Mouse (Mus musculus): ENCODE measurements around the gene Slc20a1.

The Slc20a1 gene

GRCm38 (mm10) chr2:129227011-129227529 is 28.5 kb downstream of the Slc20a1 start:
- DNase-seq (ENCODE audit: low spot score): no peak

DNA sequence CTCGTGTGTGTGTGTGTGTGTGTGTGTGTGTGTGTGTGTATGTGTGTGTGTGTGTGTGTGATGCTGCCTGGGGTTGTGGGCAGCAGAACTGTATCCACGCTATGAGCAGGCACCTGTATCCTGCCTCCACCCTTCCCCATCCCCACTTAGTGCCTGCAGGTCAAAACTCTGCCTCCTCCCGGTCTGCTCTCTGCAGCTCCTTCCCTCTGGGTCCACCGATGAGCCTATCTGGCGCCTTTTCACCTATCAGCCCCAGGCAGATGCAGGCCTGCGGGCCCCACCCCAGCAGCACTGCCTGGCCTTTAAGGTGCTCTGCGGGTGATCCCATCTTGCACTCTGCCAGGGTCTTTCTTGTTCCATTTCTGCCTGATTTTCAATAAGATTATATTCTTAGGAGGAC is 29.1 kb downstream of the Slc20a1 start:
- DNase-seq (ENCODE audit: low spot score): no peak

- no peak for DNase-seq (ENCODE audit: low spot score)
These were observed 30.0 kb downstream of the Slc20a1 start for GRCm38 (mm10) chr2:129228571-129228970.

GRCm38 (mm10) chr2:129229316-129229715 is 30.8 kb downstream of the Slc20a1 start:
- DNase-seq (ENCODE audit: low spot score): no peak

DNA sequence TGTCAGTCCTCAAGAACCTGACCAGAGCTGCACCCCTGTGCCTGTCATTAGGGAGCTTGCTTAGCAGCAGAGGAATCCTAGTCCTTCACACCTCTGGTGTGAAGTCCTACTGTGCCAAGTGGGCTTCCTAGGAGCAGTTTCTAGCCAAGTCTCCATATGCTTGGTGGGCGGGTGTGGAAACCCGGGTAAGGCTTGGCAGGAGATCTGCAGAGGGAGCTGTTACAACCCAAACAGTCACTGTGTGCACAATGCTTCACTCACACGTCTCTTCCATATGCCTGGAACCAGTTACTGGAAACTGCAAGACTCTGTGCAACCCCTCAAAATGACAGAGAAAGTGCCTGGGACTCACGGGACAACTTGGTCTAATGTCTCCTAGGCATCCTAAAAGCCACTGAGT is 33.5 kb downstream of the Slc20a1 start:
- no peak for DNase-seq (ENCODE audit: low spot score)

DNA sequence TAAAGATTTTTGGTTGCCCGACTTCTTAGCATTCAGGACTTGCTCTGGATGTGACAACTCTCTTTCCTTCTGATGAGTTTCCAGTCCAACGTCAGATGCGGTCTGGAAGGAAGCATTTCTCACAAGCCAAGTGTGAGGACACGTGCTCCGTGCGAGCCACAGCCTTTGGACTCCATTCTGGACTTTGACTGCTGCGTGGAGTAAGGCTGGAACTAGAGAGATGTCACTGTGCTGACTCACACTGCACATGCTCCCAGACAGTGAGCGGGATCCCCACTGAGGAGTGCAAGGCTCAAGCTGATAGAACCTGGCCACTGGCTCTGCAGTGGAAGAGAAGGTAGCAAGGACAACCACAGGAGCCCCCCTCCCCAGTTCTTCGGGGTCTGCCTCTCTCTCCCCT is 33.9 kb downstream of the Slc20a1 start:
- no peak for DNase-seq (ENCODE audit: low spot score)

GRCm38 (mm10) chr2:129233218-129233617 is 34.7 kb downstream of the Slc20a1 start:
- DNase-seq (ENCODE audit: low spot score): no peak

DNA sequence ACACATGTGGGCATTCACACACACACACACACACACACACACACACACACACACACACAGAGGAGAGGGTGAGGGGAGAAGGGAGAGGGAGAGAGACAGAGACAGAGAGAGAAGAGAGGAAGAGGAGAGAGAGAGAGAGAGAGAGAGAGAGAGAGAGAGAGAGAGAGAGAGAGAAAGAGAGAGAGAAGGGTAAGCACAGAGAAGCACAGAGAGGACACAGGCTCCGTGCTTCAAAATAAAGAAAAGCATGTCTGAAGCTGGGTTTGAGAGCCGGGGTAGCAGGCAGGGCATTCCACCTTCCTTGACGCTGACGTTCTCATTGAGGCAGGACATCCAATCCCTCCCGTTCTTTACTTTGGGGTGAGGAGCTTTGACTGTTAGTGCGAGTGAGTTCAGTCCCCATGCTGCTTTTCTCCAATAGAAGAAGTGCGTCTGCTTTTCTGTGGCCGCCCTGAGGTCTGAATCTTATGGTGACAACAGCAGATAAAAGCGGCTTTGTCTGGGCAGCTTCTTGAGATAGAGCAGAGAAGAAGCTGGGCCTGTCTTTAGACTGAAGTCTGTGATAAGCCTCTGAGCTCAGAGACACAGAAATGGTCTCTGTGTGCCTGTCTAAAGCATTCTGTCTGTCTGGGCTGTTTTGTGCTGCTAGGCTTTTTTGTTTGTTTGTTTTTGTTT is 35.4 kb downstream of the Slc20a1 start:
- DNase-seq (ENCODE audit: low spot score): no peak

DNA sequence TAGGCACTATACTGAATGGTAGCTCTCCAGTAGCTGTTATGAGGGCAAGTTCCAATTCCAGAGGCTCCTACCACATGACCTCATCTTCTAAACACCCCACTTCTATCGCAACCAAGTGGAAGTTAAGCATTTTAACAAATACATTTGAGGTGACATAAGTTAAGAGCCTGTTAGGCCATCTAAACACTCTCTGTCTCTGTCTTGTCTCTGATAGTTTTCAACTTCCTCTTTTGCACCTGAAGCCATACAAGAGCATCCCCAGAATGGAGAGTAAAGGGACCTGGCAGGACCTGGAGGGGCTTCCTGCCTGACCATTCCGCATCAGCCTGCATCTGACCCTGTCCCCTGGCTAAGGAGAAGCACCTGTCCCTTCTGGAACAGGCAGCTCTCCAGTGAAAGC is 36.2 kb downstream of the Slc20a1 start:
- DNase-seq (ENCODE audit: low spot score): no peak

GRCm38 (mm10) chr2:129236526-129236925 is 38.0 kb downstream of the Slc20a1 start:
- no peak for DNase-seq (ENCODE audit: low spot score)

- DNase-seq (ENCODE audit: low spot score): no peak
These were observed 42.3 kb downstream of the Slc20a1 start for GRCm38 (mm10) chr2:129240726-129241432.

DNA sequence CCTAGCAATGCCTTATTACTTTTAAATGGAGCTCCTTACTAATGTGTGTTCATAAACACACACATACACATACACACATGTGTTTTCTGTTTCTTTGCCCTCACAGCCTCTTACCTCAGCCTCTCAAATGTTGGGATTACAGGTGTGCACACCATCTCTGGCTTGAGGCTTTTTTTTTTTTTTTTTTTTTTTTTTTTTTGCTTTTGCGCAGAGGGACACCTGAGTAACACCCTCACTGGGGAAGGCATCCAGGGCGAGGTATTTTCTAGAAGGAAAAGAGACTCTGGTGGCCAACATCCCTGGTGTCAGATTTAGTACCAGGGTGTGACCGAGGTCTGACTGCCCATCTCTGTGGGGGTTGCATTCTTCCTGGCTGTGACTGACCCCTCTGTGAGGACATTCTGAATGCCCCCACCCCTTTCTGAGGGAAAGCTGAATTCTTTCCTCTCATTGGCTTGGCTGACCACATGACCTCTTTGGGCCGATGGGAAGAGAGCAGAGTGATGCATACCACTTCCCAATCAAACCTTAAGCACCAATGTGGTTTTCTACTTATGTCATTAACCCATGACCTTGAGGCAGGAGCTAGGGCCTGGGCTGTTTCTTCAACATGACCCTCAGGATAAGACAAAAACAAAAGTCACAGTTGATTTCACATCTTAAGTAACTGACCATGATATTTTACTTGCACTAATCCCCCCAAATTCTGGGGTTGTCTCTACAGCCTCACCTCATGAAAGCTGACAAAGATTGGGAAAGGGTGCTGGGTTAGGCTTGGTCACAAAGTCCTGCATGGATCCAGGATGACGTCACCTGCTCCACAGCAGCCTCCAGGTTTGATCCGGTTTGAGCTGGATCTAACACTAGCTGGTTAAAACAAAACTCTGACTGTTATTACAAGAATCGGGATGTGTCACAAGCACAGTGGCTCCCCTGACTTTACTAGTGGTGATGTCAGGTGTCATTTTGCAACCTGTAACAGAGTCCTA is 43.6 kb downstream of the Slc20a1 start:
- no peak for DNase-seq (ENCODE audit: low spot score)

DNA sequence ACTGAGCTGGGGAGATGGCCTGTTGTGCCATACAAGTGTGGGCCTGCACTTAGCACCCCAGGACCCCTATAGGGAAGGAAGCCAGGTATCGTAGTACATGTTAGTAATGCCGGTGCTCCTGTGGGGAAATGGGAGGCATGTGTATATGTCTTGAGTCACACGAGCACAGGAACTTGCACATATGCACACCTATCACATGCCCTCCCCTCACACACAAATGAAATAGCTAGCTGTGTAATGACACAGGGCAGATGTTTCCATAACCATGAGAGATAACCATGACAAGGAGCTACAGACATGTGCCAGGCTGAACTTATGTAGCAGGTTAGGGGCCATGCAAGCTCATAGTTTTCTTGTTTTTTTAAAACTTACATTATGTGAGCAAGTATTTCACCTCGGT is 44.4 kb downstream of the Slc20a1 start:
- DNase-seq (ENCODE audit: low spot score): no peak

DNA sequence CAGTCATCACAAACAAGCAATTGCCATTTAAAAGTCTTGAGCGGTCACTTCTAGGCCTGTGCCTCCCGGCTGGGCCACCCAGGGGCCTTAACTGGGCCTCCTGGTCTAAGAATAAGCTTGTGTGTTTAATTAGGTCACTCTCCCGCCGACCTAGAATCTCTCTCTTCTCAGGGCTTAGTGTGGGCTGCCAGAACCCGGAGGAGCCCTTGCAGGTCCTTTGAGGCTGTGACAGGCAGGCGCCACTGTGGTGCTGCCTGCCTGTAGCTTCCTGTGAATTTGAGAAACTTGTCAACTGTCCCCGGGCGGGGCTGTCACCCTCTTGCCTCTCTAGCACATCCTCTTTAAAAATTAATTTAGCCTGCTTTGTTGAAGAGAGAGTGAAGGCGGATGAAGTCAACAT is 45.2 kb downstream of the Slc20a1 start:
- no peak for DNase-seq (ENCODE audit: low spot score)

- DNase-seq (ENCODE audit: low spot score): no peak
These were observed 46.0 kb downstream of the Slc20a1 start for GRCm38 (mm10) chr2:129244446-129245120.

DNA sequence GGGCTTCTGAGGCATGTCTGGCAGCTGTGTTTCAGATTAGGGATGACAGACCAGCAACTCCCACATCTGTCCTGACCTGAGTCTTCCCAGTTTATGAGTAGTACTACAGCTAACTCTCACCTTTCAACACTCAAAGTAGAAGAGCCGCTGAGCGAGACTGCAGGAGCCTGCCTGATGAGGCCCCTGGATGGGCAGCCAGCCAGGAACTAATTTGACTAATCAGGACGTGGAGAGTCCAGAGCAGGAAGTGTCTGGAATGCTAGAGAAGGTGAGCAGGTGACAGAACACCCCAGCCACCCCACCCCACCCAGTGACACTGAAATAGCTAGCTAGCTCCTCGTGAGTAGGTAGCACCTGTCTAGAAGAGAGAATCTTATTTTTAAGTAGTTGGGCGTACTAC is 47.1 kb downstream of the Slc20a1 start:
- DNase-seq (ENCODE audit: low spot score): no peak

DNA sequence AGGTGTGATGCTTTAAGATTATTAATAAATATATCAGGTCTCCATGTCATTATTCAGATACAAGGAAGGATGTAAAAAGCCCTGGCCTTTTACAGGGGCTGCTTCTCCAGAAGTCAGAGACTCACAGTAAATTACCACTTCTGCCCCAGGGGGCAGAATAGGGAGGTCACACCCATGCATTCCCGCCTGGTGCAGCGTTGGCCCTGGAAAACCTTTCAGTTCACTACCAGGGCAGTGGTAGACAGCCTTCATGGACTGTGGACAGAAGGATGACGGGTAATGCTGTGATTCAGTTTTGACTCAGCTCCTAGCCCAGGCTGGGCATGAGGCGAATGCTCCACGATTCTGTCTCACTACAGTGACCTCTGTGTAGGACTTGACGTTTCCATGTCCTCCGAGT is 47.9 kb downstream of the Slc20a1 start:
- DNase-seq (ENCODE audit: low spot score): no peak

GRCm38 (mm10) chr2:129246924-129247323 is 48.4 kb downstream of the Slc20a1 start:
- DNase-seq (ENCODE audit: low spot score): no peak

GRCm38 (mm10) chr2:129247707-129248121 is 49.1 kb downstream of the Slc20a1 start:
- DNase-seq (ENCODE audit: low spot score): no peak

- DNase-seq (ENCODE audit: low spot score): no peak
These were observed 50.8 kb downstream of the Slc20a1 start for GRCm38 (mm10) chr2:129249321-129249720.

DNA sequence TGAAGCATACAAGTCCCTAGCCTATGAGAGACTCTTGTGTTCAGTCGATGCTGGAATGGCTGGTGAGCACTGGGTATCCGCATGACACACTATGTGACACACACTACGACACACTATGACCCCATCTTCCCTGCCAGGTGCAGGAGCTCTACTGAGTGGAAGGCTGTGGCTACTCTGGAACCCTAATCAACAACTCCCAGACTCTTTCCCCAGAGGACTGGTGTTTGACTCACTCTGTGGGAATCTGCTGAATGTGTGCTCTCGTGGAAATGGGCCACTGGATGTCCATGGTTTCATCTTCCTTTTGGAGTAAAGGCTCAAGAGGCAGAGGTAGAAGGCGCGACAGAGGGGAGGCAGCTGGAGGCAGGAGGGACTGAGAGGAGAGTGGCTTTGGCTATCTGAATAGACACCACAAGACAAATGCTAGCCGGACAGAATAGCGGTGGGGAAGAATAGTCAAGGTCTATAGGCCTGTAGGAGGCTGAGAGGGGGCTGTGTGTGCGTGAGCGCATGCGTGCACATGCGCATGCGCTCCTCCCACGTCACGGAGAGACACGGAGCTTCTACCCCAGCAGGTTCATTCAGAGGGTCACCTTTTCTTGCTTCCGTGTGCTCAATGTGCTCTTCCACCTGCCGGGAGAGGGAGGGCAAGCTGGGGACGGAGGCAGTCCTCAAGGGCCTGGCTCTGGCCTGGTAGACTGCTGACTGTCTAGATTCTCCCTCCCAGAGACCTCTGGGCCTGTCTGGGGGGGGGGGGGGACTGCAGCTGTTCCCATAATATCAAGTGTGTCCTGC is 54.5 kb downstream of the Slc20a1 start:
- DNase-seq (ENCODE audit: low spot score): no peak

Data from testis, postnatal 10 days (tissue).